Mouse (Mus musculus) CH12.LX (cell line): ENCODE measurements around the gene Psap.

Experiments used
- CTCF ChIP-seq, 2 experiments: IDR thresholded peaks in 1 of 2; conservative IDR thresholded peaks in 1 of 2; 2 replicates each; pipeline ENCODE4 v1.5.1; 2011 to 2012; ENCODE audit warnings: low read depth in 2 of 2, low read length in 2 of 2, improper control_type of control experiment in 1 of 2, inconsistent platforms in 1 of 2, mild to moderate bottlenecking in 1 of 2, moderate library complexity in 1 of 2
- MAZ ChIP-seq: IDR thresholded peaks from 2 replicates; pipeline ENCODE4 v1.6.1; 2012; ENCODE audit warnings: low read depth, mild to moderate bottlenecking, inconsistent platforms, low read length, improper control_type of control experiment, moderate library complexity
- MEF2A ChIP-seq: IDR thresholded peaks from 2 replicates; pipeline ENCODE4 v1.6.1; 2014; ENCODE audit warnings: low read depth, mild to moderate bottlenecking, inconsistent platforms, low read length, improper control_type of control experiment, borderline replicate concordance
- ZMIZ1 ChIP-seq: IDR thresholded peaks from 2 replicates; pipeline ENCODE4 v1.6.1; 2012; ENCODE audit warnings: low read depth, mild to moderate bottlenecking, inconsistent platforms, low read length, improper control_type of control experiment

DNA sequence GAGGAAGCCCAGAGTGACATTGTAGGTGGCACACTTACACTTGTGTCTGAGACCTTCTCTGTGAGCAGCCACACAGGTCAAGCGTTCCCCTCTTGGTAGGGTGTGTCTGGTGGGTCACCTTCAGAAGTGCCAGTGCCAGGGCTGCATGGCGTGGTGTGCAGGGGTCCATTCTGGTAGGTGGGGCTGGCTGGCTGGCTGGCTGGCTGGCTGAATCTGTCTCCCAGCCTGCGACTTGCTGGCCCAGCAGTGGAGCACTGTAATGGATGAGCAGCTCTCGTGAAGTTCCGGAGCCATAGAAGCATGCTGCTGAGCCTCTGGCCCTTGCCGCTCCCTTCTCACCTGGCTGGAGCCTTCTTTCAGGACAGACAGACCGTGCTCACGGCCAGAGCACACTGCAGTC is 7.8 kb downstream of the Psap start:
- no peak for TF ChIP-seq MEF2A
- no peak for TF ChIP-seq CTCF (conservative IDR thresholded peaks at IDR 0.05 in 1 of 2, IDR thresholded peaks at IDR 0.05 in 1 of 2; ENCODE audit: low read depth in 2 of 2, low read length in 2 of 2)
- TF ChIP-seq MAZ: 0 out of 2 replicates have a peak, but pooled peaks have one; percentile 20
- no peak; the same call in 1 of the 2 replicates for TF ChIP-seq ZMIZ1
